In genomic region chr17:23850853-23851749, GRCm38 (mm10) we compare ENCODE assay signal across 8 mouse cellular contexts. TPM values are rescaled to one million over a fixed set of nuclear protein-coding genes. Genes with fewer than 3 reads are reported as not detected.
A peak's percentile ranks its signal among the peaks of the same experiment; 100 is the strongest.
DNase-seq lines count a peak whose midpoint lies in the region; ATAC-seq and TF ChIP-seq lines count a peak whose summit lies in the region.

No protein-coding gene starts in this region.

- no peak for ATAC-seq in embryonic facial prominence, embryonic 11.5 days (replicated peaks; ENCODE audit: insufficient number of reproducible peaks, low FRiP score, low TSS enrichment, low read depth)
- ATAC-seq in hindbrain, postnatal 0 days: peak; percentile 86
- ATAC-seq in limb, embryonic 12.5 days (ENCODE audit: insufficient number of reproducible peaks, insufficient read depth, low FRiP score, low TSS enrichment, low read depth): no peak
- ATAC-seq in neural tube, embryonic 11.5 days (ENCODE audit: insufficient read depth, low FRiP score, low TSS enrichment): no peak

- no peak overlapping the region for H3K27ac ChIP-seq in embryonic facial prominence, embryonic 11.5 days (replicated peaks; ENCODE audit: low read depth, low read length)
- H3K27ac ChIP-seq in hindbrain, postnatal 0 days: no peak overlapping the region
- H3K27ac ChIP-seq in limb, embryonic 12.5 days: no peak overlapping the region
- no peak overlapping the region for H3K27ac ChIP-seq in neural tube, embryonic 11.5 days (ENCODE audit: low read depth, low read length)

- no peaks in the 10 kb centered on the region for H3K27me3 ChIP-seq in embryonic facial prominence, embryonic 11.5 days (ENCODE audit: control insufficient read depth, insufficient read depth, low read length)
- H3K27me3 ChIP-seq in hindbrain, postnatal 0 days (ENCODE audit: insufficient read depth, low read length): no peaks in the 10 kb centered on the region
- no peaks in the 10 kb centered on the region for H3K27me3 ChIP-seq in limb, embryonic 12.5 days
- H3K27me3 ChIP-seq in neural tube, embryonic 11.5 days (ENCODE audit: control insufficient read depth, insufficient read depth, low read length): no peaks in the 10 kb centered on the region

- no peaks in the 10 kb centered on the region for H3K36me3 ChIP-seq in embryonic facial prominence, embryonic 11.5 days (replicated peaks; ENCODE audit: control insufficient read depth, insufficient read depth, low read depth, low read length)
- H3K36me3 ChIP-seq in hindbrain, postnatal 0 days (ENCODE audit: insufficient read depth, low read length): no peaks in the 10 kb centered on the region
- no peaks in the 10 kb centered on the region for H3K36me3 ChIP-seq in limb, embryonic 12.5 days
- H3K36me3 ChIP-seq in neural tube, embryonic 11.5 days (ENCODE audit: control insufficient read depth, insufficient read depth, low read length): no peaks in the 10 kb centered on the region

- H3K9me3 ChIP-seq in embryonic facial prominence, embryonic 11.5 days (replicated peaks; ENCODE audit: control insufficient read depth, low read length): no peaks in the 10 kb centered on the region
- H3K9me3 ChIP-seq in hindbrain, postnatal 0 days (ENCODE audit: low read length): no peaks in the 10 kb centered on the region
- no peaks in the 10 kb centered on the region; the same call in 1 of the 2 replicates for H3K9me3 ChIP-seq in limb, embryonic 12.5 days
- H3K9me3 ChIP-seq in neural tube, embryonic 11.5 days (ENCODE audit: control insufficient read depth, low read length): no peaks in the 10 kb centered on the region

- no peaks in the 10 kb centered on the region; the same call in 1 of the 2 replicates for H3K4me1 ChIP-seq in embryonic facial prominence, embryonic 11.5 days (ENCODE audit: control insufficient read depth, insufficient read depth, low read length)
- H3K4me1 ChIP-seq in hindbrain, postnatal 0 days (ENCODE audit: insufficient read depth, low read length): no peaks in the 10 kb centered on the region
- H3K4me1 ChIP-seq in limb, embryonic 12.5 days (replicated peaks): no peaks in the 10 kb centered on the region
- no peaks in the 10 kb centered on the region for H3K4me1 ChIP-seq in neural tube, embryonic 11.5 days (ENCODE audit: control insufficient read depth, insufficient read depth, low read length)

- no peak overlapping the region for H3K4me3 ChIP-seq in embryonic facial prominence, embryonic 11.5 days (ENCODE audit: low read depth, low read length)
- no peak overlapping the region for H3K4me3 ChIP-seq in hindbrain, postnatal 0 days (ENCODE audit: low read length)
- H3K4me3 ChIP-seq in limb, embryonic 12.5 days (replicated peaks): no peak overlapping the region
- no peak overlapping the region for H3K4me3 ChIP-seq in neural tube, embryonic 11.5 days (ENCODE audit: low read depth, low read length)

- WGBS in embryonic facial prominence, embryonic 11.5 days: 59% methylated on average over 18 of the region's 19 CpGs
- WGBS in hindbrain, postnatal 0 days: 61% methylated on average over 18 of the region's 19 CpGs
- 61% methylated on average over 18 of the region's 19 CpGs for WGBS in limb, embryonic 12.5 days
- WGBS in neural tube, embryonic 11.5 days: 64% methylated on average over 18 of the region's 19 CpGs

- peak; percentile 87 for TF ChIP-seq CTCF in hindbrain, postnatal 0 days (IDR thresholded peaks at IDR 0.05; ENCODE audit: low read depth)

- peak; percentile 30 for DNase-seq in right cerebral cortex, adult 18-20 months
- no peak for DNase-seq in right cerebral cortex, postnatal 25 days
- peak; percentile 67 for DNase-seq in adrenal gland, postnatal 25 days
- DNase-seq in embryonic facial prominence, embryonic 11.5 days (ENCODE audit: low spot score): peak; percentile 82
- DNase-seq in hindbrain, postnatal 0 days (ENCODE audit: low spot score): peak; percentile 85
- DNase-seq in neural tube, embryonic 11.5 days (ENCODE audit: low spot score): peak; percentile 77
- peak; percentile 42 for DNase-seq in yolk sac, embryonic 10.5 days (ENCODE audit: low spot score)

- H3K4me2 ChIP-seq in embryonic facial prominence, embryonic 11.5 days (ENCODE audit: low read depth, low read length): no peak overlapping the region
- no peak overlapping the region for H3K4me2 ChIP-seq in hindbrain, postnatal 0 days (ENCODE audit: low read depth, low read length)
- no peak overlapping the region for H3K4me2 ChIP-seq in limb, embryonic 12.5 days
- no peak overlapping the region for H3K4me2 ChIP-seq in neural tube, embryonic 11.5 days (ENCODE audit: low read depth)

- no peak overlapping the region for H3K9ac ChIP-seq in embryonic facial prominence, embryonic 11.5 days (replicated peaks; ENCODE audit: low read length)
- H3K9ac ChIP-seq in hindbrain, postnatal 0 days (replicated peaks; ENCODE audit: low read length): no peak overlapping the region
- H3K9ac ChIP-seq in limb, embryonic 12.5 days (replicated peaks): 0 out of 2 replicates have a peak overlapping the region, but pooled peaks have one; percentile 27
- H3K9ac ChIP-seq in neural tube, embryonic 11.5 days (ENCODE audit: low read length): no peak overlapping the region

RNA-seq across cellular contexts. Expression of gene Prss41, which starts 7.1 kb away (rescaled TPM):
- total RNA-seq in adrenal gland, postnatal 25 days (2021): 1.0 and 1.2 TPM in 2 replicates
- 1.8 and 2.1 TPM in 2 replicates for polyA plus RNA-seq in embryonic facial prominence, embryonic 11.5 days (2014; fragmentation: Nextera tagmentation; extraction: Ambion mirVana)
- total RNA-seq in hindbrain, postnatal 0 days (2014; rRNA removed): 0.37 TPM in 1 of 2 replicates, not detected in the other
- 0.90 and 1.3 TPM in 2 replicates for polyA plus RNA-seq in hindbrain, postnatal 0 days (2015; fragmentation: Nextera tagmentation; extraction: Ambion mirVana)
- polyA plus RNA-seq in limb, embryonic 12.5 days (2016; fragmentation: Nextera tagmentation; extraction: Ambion mirVana): 1.7 and 3.1 TPM in 2 replicates
- polyA plus RNA-seq in neural tube, embryonic 11.5 days (2014; fragmentation: Nextera tagmentation; extraction: Ambion mirVana): 1.3 and 1.8 TPM in 2 replicates

RNA-seq across cellular contexts. Expression of gene Prss32, which starts 7.4 kb away (rescaled TPM):
- not detected in 2 replicates for total RNA-seq in adrenal gland, postnatal 25 days (2021)
- not detected in 2 replicates for polyA plus RNA-seq in embryonic facial prominence, embryonic 11.5 days (2014; fragmentation: Nextera tagmentation; extraction: Ambion mirVana)
- total RNA-seq in hindbrain, postnatal 0 days (2014; rRNA removed): not detected in 2 replicates
- 0.25 and 0.48 TPM in 2 replicates for polyA plus RNA-seq in hindbrain, postnatal 0 days (2015; fragmentation: Nextera tagmentation; extraction: Ambion mirVana)
- not detected in 2 replicates for polyA plus RNA-seq in limb, embryonic 12.5 days (2016; fragmentation: Nextera tagmentation; extraction: Ambion mirVana)
- polyA plus RNA-seq in neural tube, embryonic 11.5 days (2014; fragmentation: Nextera tagmentation; extraction: Ambion mirVana): not detected in 2 replicates

RNA-seq across cellular contexts. Expression of gene Prss33, which starts 15.2 kb away (rescaled TPM):
- not detected in 2 replicates for total RNA-seq in adrenal gland, postnatal 25 days (2021)
- 0.29 TPM in 1 of 2 replicates, not detected in the other for polyA plus RNA-seq in embryonic facial prominence, embryonic 11.5 days (2014; fragmentation: Nextera tagmentation; extraction: Ambion mirVana)
- total RNA-seq in hindbrain, postnatal 0 days (2014; rRNA removed): not detected in 2 replicates
- not detected in 2 replicates for polyA plus RNA-seq in hindbrain, postnatal 0 days (2015; fragmentation: Nextera tagmentation; extraction: Ambion mirVana)
- not detected in 2 replicates for polyA plus RNA-seq in limb, embryonic 12.5 days (2016; fragmentation: Nextera tagmentation; extraction: Ambion mirVana)
- 0.18 TPM in 1 of 2 replicates, not detected in the other for polyA plus RNA-seq in neural tube, embryonic 11.5 days (2014; fragmentation: Nextera tagmentation; extraction: Ambion mirVana)

RNA-seq across cellular contexts. Expression of gene Prss21, which starts 16.8 kb away (rescaled TPM):
- total RNA-seq in adrenal gland, postnatal 25 days (2021): not detected in 2 replicates
- polyA plus RNA-seq in embryonic facial prominence, embryonic 11.5 days (2014; fragmentation: Nextera tagmentation; extraction: Ambion mirVana): not detected in 2 replicates
- not detected in 2 replicates for total RNA-seq in hindbrain, postnatal 0 days (2014; rRNA removed)
- polyA plus RNA-seq in hindbrain, postnatal 0 days (2015; fragmentation: Nextera tagmentation; extraction: Ambion mirVana): not detected in 2 replicates
- polyA plus RNA-seq in limb, embryonic 12.5 days (2016; fragmentation: Nextera tagmentation; extraction: Ambion mirVana): not detected in 2 replicates
- not detected in 2 replicates for polyA plus RNA-seq in neural tube, embryonic 11.5 days (2014; fragmentation: Nextera tagmentation; extraction: Ambion mirVana)

RNA-seq across cellular contexts. Expression of gene Elob, which starts 22.2 kb away (rescaled TPM):
- 350 and 361 TPM in 2 replicates for total RNA-seq in adrenal gland, postnatal 25 days (2021)
- 1,057 and 1,139 TPM in 2 replicates for polyA plus RNA-seq in embryonic facial prominence, embryonic 11.5 days (2014; fragmentation: Nextera tagmentation; extraction: Ambion mirVana)
- total RNA-seq in hindbrain, postnatal 0 days (2014; rRNA removed): 755 and 1,410 TPM in 2 replicates
- polyA plus RNA-seq in hindbrain, postnatal 0 days (2015; fragmentation: Nextera tagmentation; extraction: Ambion mirVana): 1,482 and 1,504 TPM in 2 replicates
- 1,179 and 1,231 TPM in 2 replicates for polyA plus RNA-seq in limb, embryonic 12.5 days (2016; fragmentation: Nextera tagmentation; extraction: Ambion mirVana)
- polyA plus RNA-seq in neural tube, embryonic 11.5 days (2014; fragmentation: Nextera tagmentation; extraction: Ambion mirVana): 1,025 and 1,061 TPM in 2 replicates
